Mouse (Mus musculus): Measurements from ENCODE around the gene 0610040J01Rik. TPM values are rescaled to one million over a fixed set of nuclear protein-coding genes. Genes with fewer than 3 reads are reported as not detected.
A peak's percentile ranks its signal among the peaks of the same experiment; 100 is the strongest.
"Not testable (repeated sequence)": the region's sequence is repeated elsewhere in the genome, so short reads cannot be mapped to it uniquely, and the experiment has no call there.

0610040J01Rik gene
- polyA plus RNA-seq, 1 experiment from 2014 or later: 2.0 TPM

DNA sequence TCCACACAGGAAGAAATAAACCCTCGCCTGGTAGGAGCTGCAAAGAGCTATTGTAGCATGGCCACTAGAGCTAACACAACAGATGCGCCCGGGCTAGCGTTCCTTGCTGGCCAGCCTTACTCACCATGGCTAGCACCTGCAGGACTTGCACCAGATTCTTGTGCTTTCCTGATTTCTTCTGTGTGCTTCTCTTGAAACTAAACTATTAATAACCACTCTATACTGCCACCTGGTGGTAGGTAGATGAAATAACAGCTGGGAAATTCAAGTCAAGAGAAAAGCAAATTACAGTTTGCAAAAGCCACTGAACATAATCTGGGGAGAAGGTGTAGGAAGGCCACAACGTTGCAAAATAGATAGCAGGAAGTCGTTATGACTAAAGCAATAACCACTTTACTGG lies 74.5 kb downstream of the 0610040J01Rik start:
- Histone ChIP-seq H3K36me3 (replicated peaks) (no peaks in the 10 kb centered on the region), H3K4me3 (no peak overlapping the region), H3K4me1 (peaks cover 2% of the 10 kb centered on the region; the same call in 1 of the 2 replicates), H3K27ac (no peak overlapping the region), H3K9me3 (no peaks in the 10 kb centered on the region), H3K27me3 (ENCODE audit: poor library complexity, severe bottlenecking) (no peaks in the 10 kb centered on the region)
- no peak for DNase-seq (ENCODE audit: extremely low spot score, low spot score)
- 42% methylated on average over 6 of the region's 6 CpGs for WGBS

DNA sequence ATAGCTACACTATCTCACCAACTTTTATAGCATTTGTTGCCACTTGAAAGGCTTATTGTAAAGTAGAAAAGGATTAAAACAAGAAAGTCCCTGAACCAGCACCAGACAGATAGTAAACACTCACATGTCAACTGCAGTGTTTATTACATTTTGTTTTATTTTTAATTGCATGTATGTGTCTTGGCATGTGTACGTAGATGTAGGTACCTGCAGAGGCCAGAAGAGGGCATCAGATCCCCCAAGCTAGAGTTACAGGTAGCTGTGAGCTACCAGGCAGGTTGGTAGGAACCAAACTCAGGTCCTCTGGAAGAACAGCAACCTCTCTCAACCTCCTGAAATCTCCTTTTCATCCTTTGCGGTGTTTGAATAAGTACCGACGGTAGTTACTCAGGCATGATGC lies 74.9 kb downstream of the 0610040J01Rik start:
- 96% methylated on average over 4 of the region's 4 CpGs for WGBS
- H3K36me3 ChIP-seq (replicated peaks): no peaks in the 10 kb centered on the region
- H3K27ac ChIP-seq: no peak overlapping the region

GRCm38 (mm10) chr5:63891241-63891640 lies 79.1 kb downstream of the 0610040J01Rik start:
- Histone ChIP-seq H3K36me3 (replicated peaks) (no peaks in the 10 kb centered on the region), H3K4me1 (peaks cover 2% of the 10 kb centered on the region; the same call in 1 of the 2 replicates), H3K27ac (no peak overlapping the region), H3K27me3 (ENCODE audit: poor library complexity, severe bottlenecking) (no peaks in the 10 kb centered on the region), H3K4me3 (no peak overlapping the region), H3K9me3 (no peaks in the 10 kb centered on the region)
- WGBS: 90% methylated on average over 4 of the region's 4 CpGs
- DNase-seq (ENCODE audit: extremely low spot score, low spot score): no peak

More for the DNA sequence above, 74.9 kb downstream of the 0610040J01Rik start:
- Histone ChIP-seq H3K4me1 (peaks cover 2% of the 10 kb centered on the region; the same call in 1 of the 2 replicates), H3K27me3 (ENCODE audit: poor library complexity, severe bottlenecking) (no peaks in the 10 kb centered on the region), H3K9me3 (no peaks in the 10 kb centered on the region), H3K4me3 (no peak overlapping the region)
- no peak for DNase-seq (ENCODE audit: extremely low spot score, low spot score)

DNA sequence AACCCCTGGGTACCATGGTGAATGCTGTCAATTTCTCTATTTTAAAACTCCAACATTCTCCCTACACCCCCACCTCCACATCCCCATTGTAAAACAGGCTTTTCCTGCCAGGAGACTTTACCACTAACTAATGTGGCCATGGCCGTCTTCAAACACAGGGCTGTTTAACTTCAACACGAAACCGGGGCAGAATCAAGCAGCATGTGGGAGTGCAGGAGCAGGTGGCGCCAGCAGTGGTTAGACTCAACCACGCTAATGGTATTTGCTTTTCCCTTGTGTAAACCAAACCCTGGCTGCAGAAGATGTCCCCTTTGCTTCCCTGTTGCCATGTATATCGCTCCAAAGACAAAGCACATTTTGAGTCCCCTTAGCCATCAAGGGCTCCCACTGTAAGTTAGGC lies 79.7 kb downstream of the 0610040J01Rik start:
- no peak for DNase-seq (ENCODE audit: extremely low spot score, low spot score)
- H3K4me3 ChIP-seq: no peak overlapping the region
- H3K27me3 ChIP-seq (ENCODE audit: poor library complexity, severe bottlenecking): no peaks in the 10 kb centered on the region
- H3K36me3 ChIP-seq (replicated peaks): no peaks in the 10 kb centered on the region
- WGBS: 91% methylated on average over 6 of the region's 6 CpGs
- no peak overlapping the region for H3K27ac ChIP-seq
- H3K4me1 ChIP-seq: peaks cover 2% of the 10 kb centered on the region; the same call in 1 of the 2 replicates
- no peaks in the 10 kb centered on the region for H3K9me3 ChIP-seq

DNA sequence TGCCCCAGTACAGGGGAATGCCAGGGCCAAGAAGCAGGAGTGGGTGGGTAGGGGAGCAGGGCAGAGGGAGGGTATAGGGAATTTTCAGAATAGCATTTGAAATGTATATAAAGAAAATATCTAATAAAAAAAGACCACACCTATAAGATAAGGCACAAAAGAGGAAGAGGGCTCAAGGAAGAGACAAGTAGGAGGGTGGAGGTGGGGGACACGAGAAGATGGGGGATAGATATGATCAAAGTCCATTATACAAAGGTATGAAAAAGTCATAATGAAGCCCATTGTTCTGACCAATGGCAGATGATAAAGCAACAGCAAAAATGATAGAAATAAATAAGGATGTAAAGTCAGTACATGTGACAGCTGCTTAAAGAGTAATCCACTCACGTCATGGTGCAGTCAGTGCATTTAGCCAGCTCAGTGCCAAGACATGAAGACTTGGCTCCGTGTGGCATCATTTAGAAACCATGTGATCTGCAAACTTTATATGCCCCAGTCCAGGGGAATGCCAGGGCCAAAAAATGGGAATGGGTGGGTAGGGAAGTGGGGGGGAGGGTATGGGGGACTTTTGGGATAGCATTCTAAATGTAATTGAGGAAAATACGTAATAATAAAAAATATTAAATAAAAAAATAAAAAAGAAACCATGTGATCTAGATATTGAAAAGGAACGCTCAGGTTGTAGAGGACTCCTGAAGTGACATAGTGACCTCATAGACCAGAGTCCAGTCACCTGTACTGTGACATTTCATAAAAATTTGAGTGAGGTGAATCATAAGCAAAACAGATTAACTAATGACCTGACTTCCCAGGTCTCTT lies 85.0 kb downstream of the 0610040J01Rik start:
- not testable (repeated sequence) for H3K9me3 ChIP-seq; H3K27ac ChIP-seq; H3K4me3 ChIP-seq; H3K36me3 ChIP-seq (replicated peaks); H3K4me1 ChIP-seq; DNase-seq (ENCODE audit: extremely low spot score, low spot score); H3K27me3 ChIP-seq (ENCODE audit: poor library complexity, severe bottlenecking)
- 90% methylated on average over 5 of the region's 5 CpGs for WGBS

DNA sequence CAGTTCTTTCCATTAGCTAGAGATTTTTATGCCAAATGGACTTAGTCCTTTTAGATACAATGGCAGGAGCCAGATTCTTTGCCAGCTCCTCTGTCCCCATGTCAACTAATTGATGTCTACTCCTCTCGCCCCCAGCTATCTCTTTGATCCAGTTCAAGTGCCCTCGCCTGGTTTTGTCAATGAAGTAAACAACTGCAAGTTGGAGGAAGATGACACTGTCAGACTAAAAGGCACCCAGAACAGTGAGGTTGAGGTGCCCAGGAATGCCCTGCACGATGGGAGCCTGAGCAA lies 85.6 kb downstream of the 0610040J01Rik start:
- 88% methylated on average over 3 of the region's 3 CpGs for WGBS
- no peaks in the 10 kb centered on the region for H3K4me1 ChIP-seq

GRCm38 (mm10) chr5:63903329-63903728 lies 91.2 kb downstream of the 0610040J01Rik start:
- Histone ChIP-seq H3K27me3 (ENCODE audit: poor library complexity, severe bottlenecking) (no peaks in the 10 kb centered on the region), H3K36me3 (replicated peaks) (no peaks in the 10 kb centered on the region), H3K4me1 (no peaks in the 10 kb centered on the region), H3K9me3 (no peaks in the 10 kb centered on the region), H3K27ac (no peak overlapping the region), H3K4me3 (no peak overlapping the region)
- WGBS: 82% methylated on average over 3 of the region's 3 CpGs
- DNase-seq (ENCODE audit: extremely low spot score, low spot score): no peak

More for the DNA sequence above, 85.6 kb downstream of the 0610040J01Rik start:
- no peak overlapping the region for H3K4me3 ChIP-seq
- no peak overlapping the region for H3K27ac ChIP-seq
- no peaks in the 10 kb centered on the region for H3K9me3 ChIP-seq
- no peak for DNase-seq (ENCODE audit: extremely low spot score, low spot score)
- H3K27me3 ChIP-seq (ENCODE audit: poor library complexity, severe bottlenecking): no peaks in the 10 kb centered on the region
- H3K36me3 ChIP-seq (replicated peaks): no peaks in the 10 kb centered on the region

DNA sequence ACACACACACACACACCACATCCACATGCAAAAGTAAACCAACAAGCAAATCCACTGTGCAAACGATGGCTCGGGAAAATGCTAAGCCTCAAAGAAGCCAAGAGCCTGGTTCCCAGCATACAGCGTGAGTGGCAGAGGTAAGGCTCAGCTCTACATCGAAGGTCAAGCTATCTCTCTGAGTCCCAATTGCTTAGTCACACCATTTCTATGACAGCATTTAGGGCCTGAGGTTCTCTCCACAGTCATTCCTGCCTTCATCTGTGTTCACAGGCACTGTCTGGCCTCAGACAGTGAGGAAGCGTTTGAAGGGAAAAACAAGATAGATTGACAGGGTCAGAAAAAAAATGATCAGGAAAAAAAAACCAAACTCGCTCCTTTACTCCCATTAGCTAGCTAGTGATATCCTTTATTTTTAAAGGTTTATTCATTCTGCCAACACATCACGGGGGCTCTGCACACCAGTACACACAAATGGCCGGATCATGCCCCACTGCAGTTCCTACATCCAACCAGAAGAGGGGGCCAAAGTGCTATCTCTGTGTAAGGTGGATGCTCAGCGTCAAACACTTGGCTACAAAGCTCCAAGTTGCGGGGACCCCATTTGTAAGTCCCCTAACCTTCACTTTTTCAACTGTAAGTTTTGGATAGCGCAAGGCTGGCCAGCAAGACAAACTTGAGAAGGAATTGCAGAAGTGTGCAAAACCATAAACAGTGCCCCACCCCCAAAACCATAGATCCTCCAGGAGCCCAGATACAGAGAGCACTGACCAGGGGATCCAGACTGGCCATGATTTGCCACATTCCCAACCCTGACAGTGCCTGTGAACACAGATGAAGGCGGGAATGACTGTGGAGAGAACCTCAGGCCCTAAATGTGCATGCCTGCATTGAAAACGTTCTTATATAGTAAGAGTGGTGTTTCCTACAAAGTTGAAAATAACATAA lies 94.3 kb downstream of the 0610040J01Rik start:
- peak; percentile 81 for DNase-seq (ENCODE audit: extremely low spot score, low spot score)
- Histone ChIP-seq H3K4me1 (no peaks in the 10 kb centered on the region), H3K27me3 (ENCODE audit: poor library complexity, severe bottlenecking) (no peaks in the 10 kb centered on the region), H3K9me3 (no peaks in the 10 kb centered on the region), H3K27ac (no peak overlapping the region), H3K36me3 (replicated peaks) (peaks cover 5% of the 10 kb centered on the region; the same call in 1 of the 2 replicates), H3K4me3 (no peak overlapping the region)
- 47% methylated on average over 13 of the region's 13 CpGs for WGBS

GRCm38 (mm10) chr5:63907513-63907912 lies 95.3 kb downstream of the 0610040J01Rik start:
- no peak for DNase-seq (ENCODE audit: extremely low spot score, low spot score)
- no peak overlapping the region for H3K27ac ChIP-seq
- no peaks in the 10 kb centered on the region for H3K4me1 ChIP-seq
- WGBS: 78% methylated on average over 4 of the region's 4 CpGs
- no peak overlapping the region for H3K4me3 ChIP-seq
- peaks cover 5% of the 10 kb centered on the region; the same call in 1 of the 2 replicates for H3K36me3 ChIP-seq (replicated peaks)
- no peaks in the 10 kb centered on the region for H3K27me3 ChIP-seq (ENCODE audit: poor library complexity, severe bottlenecking)
- H3K9me3 ChIP-seq: no peaks in the 10 kb centered on the region

DNA sequence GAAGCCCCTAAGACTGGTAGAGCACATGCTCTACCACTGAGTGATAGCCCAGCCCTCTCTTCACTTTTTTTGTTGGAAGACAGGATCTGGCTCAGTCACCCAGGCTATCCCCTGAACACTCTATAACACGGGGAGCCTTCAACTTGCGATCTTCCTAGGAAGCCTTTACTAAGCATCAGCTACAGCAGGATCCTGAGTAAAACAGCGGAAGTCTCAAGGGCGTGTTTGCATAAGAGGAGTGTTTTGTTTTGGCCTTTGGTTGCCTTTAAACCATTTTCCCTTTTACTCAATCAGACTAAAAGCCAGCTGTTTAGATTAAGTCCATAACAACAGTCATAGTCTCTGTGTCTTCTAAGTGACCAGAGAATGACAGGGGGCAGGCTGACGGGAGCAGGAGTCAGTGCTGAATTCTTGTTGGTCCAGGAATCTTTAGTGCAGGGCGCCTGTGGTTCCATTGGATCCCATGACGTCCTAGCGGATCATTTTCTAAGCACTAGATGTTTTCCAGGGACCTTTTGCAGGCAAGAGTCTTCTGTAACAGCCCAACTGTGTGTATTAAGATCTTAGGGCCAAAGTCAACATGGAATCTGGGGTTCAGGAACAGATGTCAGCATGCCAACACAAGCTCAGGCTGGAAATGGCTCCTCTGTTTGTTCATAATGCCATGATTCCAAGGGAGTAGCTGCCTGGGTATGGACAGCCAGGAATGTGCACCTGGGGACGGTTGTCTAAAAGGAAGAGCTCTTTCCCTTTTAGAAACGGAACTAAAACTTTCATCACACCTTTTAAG lies 98.2 kb downstream of the 0610040J01Rik start:
- no peak for DNase-seq (ENCODE audit: extremely low spot score, low spot score)
- Histone ChIP-seq H3K4me1 (no peaks in the 10 kb centered on the region), H3K27me3 (ENCODE audit: poor library complexity, severe bottlenecking) (no peaks in the 10 kb centered on the region), H3K36me3 (replicated peaks) (peaks cover 9% of the 10 kb centered on the region), H3K4me3 (no peak overlapping the region), H3K27ac (no peak overlapping the region), H3K9me3 (no peaks in the 10 kb centered on the region)
- 87% methylated on average over 10 of the region's 10 CpGs for WGBS

DNA sequence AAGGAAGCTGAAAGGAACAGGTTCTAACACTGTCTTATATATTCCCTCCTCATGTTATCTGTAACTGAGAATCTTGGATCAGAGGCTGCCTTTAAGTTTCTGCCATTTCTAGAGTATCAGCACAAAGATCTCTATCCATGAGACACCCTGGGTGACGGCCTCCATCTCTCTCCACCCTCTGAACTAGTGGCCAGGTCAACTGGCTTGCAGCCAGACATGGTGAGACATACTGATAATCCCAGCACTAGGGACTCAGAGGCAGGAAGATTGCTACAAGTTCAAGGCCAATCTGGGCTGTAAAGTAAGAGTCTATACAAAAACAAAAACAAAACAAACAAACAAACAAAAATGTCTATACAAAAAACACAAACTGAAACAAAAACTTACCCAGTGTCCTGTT lies 102.7 kb downstream of the 0610040J01Rik start:
- no peak overlapping the region for H3K27ac ChIP-seq
- H3K36me3 ChIP-seq (replicated peaks): peaks cover 11% of the 10 kb centered on the region
- DNase-seq (ENCODE audit: extremely low spot score, low spot score): no peak
- 70% methylated on average over 1 of the region's 1 CpGs for WGBS
- H3K27me3 ChIP-seq (ENCODE audit: poor library complexity, severe bottlenecking): no peaks in the 10 kb centered on the region
- no peak overlapping the region for H3K4me3 ChIP-seq
- H3K4me1 ChIP-seq: no peaks in the 10 kb centered on the region
- H3K9me3 ChIP-seq: no peaks in the 10 kb centered on the region

DNA sequence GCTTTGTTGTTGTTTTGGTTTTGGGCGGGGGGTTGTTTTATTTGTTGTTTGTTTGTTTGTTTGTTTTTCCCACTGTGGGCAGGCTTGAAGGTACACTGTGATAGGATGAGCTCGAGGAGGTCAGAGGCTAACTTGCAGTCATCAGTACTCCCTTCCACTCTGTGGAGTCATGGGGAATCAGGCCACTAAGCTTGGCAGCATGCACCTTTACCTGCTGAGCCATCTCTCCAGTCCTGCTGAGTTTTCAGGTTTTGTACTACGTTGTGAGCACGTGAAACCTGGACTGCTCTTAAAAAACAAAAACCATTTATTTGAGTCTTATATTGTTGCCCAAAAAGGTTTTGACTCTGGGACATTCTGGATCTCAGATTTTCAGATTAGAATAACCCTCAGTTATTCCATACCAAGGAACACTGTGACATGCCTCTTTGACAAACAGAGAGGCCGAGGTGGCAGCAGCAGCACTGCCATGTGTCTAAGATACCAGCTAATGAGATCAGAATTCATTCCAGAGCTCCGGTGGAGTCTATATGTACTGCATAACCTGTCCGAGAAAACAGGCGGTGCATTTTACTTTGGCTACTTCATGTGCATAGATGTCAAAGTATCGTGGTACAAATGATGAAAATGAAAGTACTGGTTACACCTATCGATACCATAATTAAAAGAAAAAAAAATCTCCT lies 104.4 kb downstream of the 0610040J01Rik start:
- H3K4me1 ChIP-seq: no peaks in the 10 kb centered on the region
- H3K27me3 ChIP-seq (ENCODE audit: poor library complexity, severe bottlenecking): no peaks in the 10 kb centered on the region
- no peak overlapping the region for H3K4me3 ChIP-seq
- no peak overlapping the region for H3K27ac ChIP-seq
- DNase-seq (ENCODE audit: extremely low spot score, low spot score): no peak
- H3K36me3 ChIP-seq (replicated peaks): peaks cover 6% of the 10 kb centered on the region
- 91% methylated on average over 10 of the region's 10 CpGs for WGBS
- no peaks in the 10 kb centered on the region for H3K9me3 ChIP-seq
